Mouse (Mus musculus) adrenal gland (tissue): ENCODE measurements around the gene Ubtf.
"Not testable (repeated sequence)": the region's sequence is repeated elsewhere in the genome, so short reads cannot be mapped to it uniquely, and the experiment has no call there.

Experiments
- intact Hi-C: fragments of 180-260 bp; cut with DNase I; formaldehyde crosslinking; loops from one replicate; pipeline ENCODE4 v1.15.1; 2025
- long read RNA-seq, 2 experiments: library from polyadenylated mRNA; unstranded; transcript quantifications; one replicate each; pipeline ENCODE4 v2.0.0; 2020; ENCODE audit warnings: borderline replicate concordance in 1 of 2; ENCODE audit not compliant: insufficient replicate concordance in 1 of 2

Gene Ubtf
- long read RNA-seq, experiment 1, full-length matches to known transcripts: 17 of 36 reads
- long read RNA-seq, experiment 1, partial matches to known transcripts: 13 of 36 reads
- long read RNA-seq, experiment 1, other reads (novel, unspliced or antisense): 6 of 36 reads
- long read RNA-seq, experiment 2, full-length matches to known transcripts: 16 of 68 reads
- long read RNA-seq, experiment 2, partial matches to known transcripts: 43 of 68 reads
- long read RNA-seq, experiment 2, other reads (novel, unspliced or antisense): 9 of 68 reads

GRCm38 (mm10) chr11:102319410-102319792, at the start of gene Ubtf:
TSS of gene Ubtf (minus strand) at chr11:102319742.
- intact Hi-C loops: no loop called here

- intact Hi-C loops: no loop called here
Observed at GRCm38 (mm10) chr11:102369263-102369662, 49.7 kb upstream of the Ubtf start.

GRCm38 (mm10) chr11:102368347-102368746, 48.8 kb upstream of the Ubtf start:
- intact Hi-C loops: no loop called here

GRCm38 (mm10) chr11:102367504-102368280, 48.1 kb upstream of the Ubtf start:
- intact Hi-C loops: no loop called here

- intact Hi-C loops: not testable (repeated sequence)
Observed at GRCm38 (mm10) chr11:102366103-102366502, 46.6 kb upstream of the Ubtf start, which contains the start of gene Slc4a1. TSS of gene Slc4a1 (minus strand) at chr11:102366203.

- intact Hi-C loops: no loop called here
Observed at GRCm38 (mm10) chr11:102365699-102366098, 46.2 kb upstream of the Ubtf start.

- intact Hi-C loops: no loop called here
Observed at GRCm38 (mm10) chr11:102364570-102365371, 45.2 kb upstream of the Ubtf start.

- intact Hi-C loops: no loop called here
Observed at GRCm38 (mm10) chr11:102363623-102364022, 44.1 kb upstream of the Ubtf start.

- intact Hi-C loops: no loop called here
Observed at GRCm38 (mm10) chr11:102361776-102362495, 42.4 kb upstream of the Ubtf start.

GRCm38 (mm10) chr11:102358365-102358764, 38.8 kb upstream of the Ubtf start:
- intact Hi-C loops: no loop called here

- intact Hi-C loops: no loop called here
Observed at GRCm38 (mm10) chr11:102356636-102357350, 37.3 kb upstream of the Ubtf start.

- intact Hi-C loops: no loop called here
Observed at GRCm38 (mm10) chr11:102356190-102356589, 36.6 kb upstream of the Ubtf start.

- intact Hi-C loops: no loop called here
Observed at GRCm38 (mm10) chr11:102355501-102355900, 36.0 kb upstream of the Ubtf start.

GRCm38 (mm10) chr11:102353021-102353431, 33.5 kb upstream of the Ubtf start:
- intact Hi-C loops: no loop called here

- intact Hi-C loops: no loop called here
Observed at GRCm38 (mm10) chr11:102352378-102352777, 32.8 kb upstream of the Ubtf start.

GRCm38 (mm10) chr11:102350981-102351523, 31.5 kb upstream of the Ubtf start:
- intact Hi-C loops: no loop called here

- intact Hi-C loops: no loop called here
Observed at GRCm38 (mm10) chr11:102350416-102350815, 30.9 kb upstream of the Ubtf start.

GRCm38 (mm10) chr11:102349189-102349954, 29.8 kb upstream of the Ubtf start:
- intact Hi-C loops: no loop called here

GRCm38 (mm10) chr11:102348771-102349170, 29.2 kb upstream of the Ubtf start:
- intact Hi-C loops: no loop called here
